In genomic region chr10:98531425-98531824, GRCm38 (mm10) we compare ENCODE assay signal across 26 mouse cellular contexts.
"Had no signal": no experiment of that assay in that cellular context is flagged by ENCODE, and none has a peak within 500 bp of the region (broad histone marks: within the 10 kb centered on the region; RNA-seq: fewer than 3 reads in every experiment).

No protein-coding gene starts in this region.

- H3K27me3 ChIP-seq: embryonic facial prominence, embryonic 12.5 days; embryonic facial prominence, embryonic 13.5 days; embryonic facial prominence, embryonic 15.5 days; forebrain, embryonic 12.5 days; forebrain, embryonic 13.5 days; forebrain, embryonic 15.5 days had no signal

- DNase-seq: cerebellum, adult 9-11 months; cerebellum, postnatal 10 days; cerebellum, postnatal 14 days; cerebellum, postnatal 25 days; cerebellum, postnatal 36 days; embryo, embryonic 11 days; forebrain, postnatal 0 days; gastrocnemius, adult 2 months; gastrocnemius, postnatal 10 days; gastrocnemius, postnatal 14 days; gastrocnemius, postnatal 25 days; gastrocnemius, postnatal 36 days; heart, adult 11 months; heart, adult 18-20 months; heart, adult 2 months had no signal

- H3K4me1 ChIP-seq: embryonic facial prominence, embryonic 10.5 days; embryonic facial prominence, embryonic 12.5 days; embryonic facial prominence, embryonic 13.5 days; embryonic facial prominence, embryonic 15.5 days; forebrain, embryonic 10.5 days; forebrain, embryonic 12.5 days; forebrain, embryonic 13.5 days; forebrain, embryonic 15.5 days had no signal

- H3K4me3 ChIP-seq: embryonic facial prominence, embryonic 10.5 days; embryonic facial prominence, embryonic 12.5 days; embryonic facial prominence, embryonic 13.5 days; embryonic facial prominence, embryonic 15.5 days; erythroblast, embryonic 14.5 days; forebrain, embryonic 10.5 days; forebrain, embryonic 12.5 days; forebrain, embryonic 13.5 days; forebrain, embryonic 15.5 days; gastrocnemius, adult 2 months; heart, adult 2 months had no signal

- H3K27ac ChIP-seq: embryonic facial prominence, embryonic 10.5 days; embryonic facial prominence, embryonic 12.5 days; embryonic facial prominence, embryonic 13.5 days; embryonic facial prominence, embryonic 15.5 days; forebrain, embryonic 10.5 days; forebrain, embryonic 12.5 days; forebrain, embryonic 13.5 days; forebrain, embryonic 15.5 days; gastrocnemius, adult 2 months; heart, adult 2 months had no signal

- ATAC-seq: forebrain, embryonic 13.5 days; forebrain, embryonic 14.5 days; forebrain, embryonic 15.5 days; forebrain, embryonic 16.5 days; forebrain, postnatal 0 days had no signal

- H3K9me3 ChIP-seq: embryonic facial prominence, embryonic 10.5 days; embryonic facial prominence, embryonic 12.5 days; embryonic facial prominence, embryonic 13.5 days; embryonic facial prominence, embryonic 15.5 days; forebrain, embryonic 10.5 days; forebrain, embryonic 12.5 days; forebrain, embryonic 13.5 days; forebrain, embryonic 15.5 days had no signal

- H3K9ac ChIP-seq: embryonic facial prominence, embryonic 12.5 days; embryonic facial prominence, embryonic 13.5 days; embryonic facial prominence, embryonic 15.5 days; forebrain, embryonic 12.5 days; forebrain, embryonic 13.5 days; forebrain, embryonic 15.5 days; forebrain, postnatal 0 days had no signal

- H3K4me2 ChIP-seq: embryonic facial prominence, embryonic 12.5 days; embryonic facial prominence, embryonic 13.5 days; embryonic facial prominence, embryonic 15.5 days; forebrain, embryonic 12.5 days; forebrain, embryonic 13.5 days; forebrain, embryonic 15.5 days had no signal

- H3K36me3 ChIP-seq: embryonic facial prominence, embryonic 10.5 days; embryonic facial prominence, embryonic 12.5 days; embryonic facial prominence, embryonic 13.5 days; embryonic facial prominence, embryonic 15.5 days; forebrain, embryonic 10.5 days; forebrain, embryonic 12.5 days; forebrain, embryonic 15.5 days had no signal
